Mouse (Mus musculus) forelimb bud, embryonic 11.5 days (tissue): ENCODE data around the gene Rxfp2.

ENCODE experiments used
- DNase-seq: peaks from one replicate; pipeline ENCODE4 v3.0.0-alpha.2; 2012; ENCODE audit warnings: low read depth, low spot score

Gene Rxfp2

GRCm38 (mm10) chr5:150115271-150116092 is 97.0 kb downstream of the Rxfp2 start:
- no peak for DNase-seq

- no peak for DNase-seq
These were observed 97.9 kb downstream of the Rxfp2 start for GRCm38 (mm10) chr5:150116216-150116905.

GRCm38 (mm10) chr5:150116906-150117216 is 98.4 kb downstream of the Rxfp2 start:
- DNase-seq, result no peak

- no peak for DNase-seq
These were observed 99.6 kb downstream of the Rxfp2 start for GRCm38 (mm10) chr5:150118124-150118454.

DNA sequence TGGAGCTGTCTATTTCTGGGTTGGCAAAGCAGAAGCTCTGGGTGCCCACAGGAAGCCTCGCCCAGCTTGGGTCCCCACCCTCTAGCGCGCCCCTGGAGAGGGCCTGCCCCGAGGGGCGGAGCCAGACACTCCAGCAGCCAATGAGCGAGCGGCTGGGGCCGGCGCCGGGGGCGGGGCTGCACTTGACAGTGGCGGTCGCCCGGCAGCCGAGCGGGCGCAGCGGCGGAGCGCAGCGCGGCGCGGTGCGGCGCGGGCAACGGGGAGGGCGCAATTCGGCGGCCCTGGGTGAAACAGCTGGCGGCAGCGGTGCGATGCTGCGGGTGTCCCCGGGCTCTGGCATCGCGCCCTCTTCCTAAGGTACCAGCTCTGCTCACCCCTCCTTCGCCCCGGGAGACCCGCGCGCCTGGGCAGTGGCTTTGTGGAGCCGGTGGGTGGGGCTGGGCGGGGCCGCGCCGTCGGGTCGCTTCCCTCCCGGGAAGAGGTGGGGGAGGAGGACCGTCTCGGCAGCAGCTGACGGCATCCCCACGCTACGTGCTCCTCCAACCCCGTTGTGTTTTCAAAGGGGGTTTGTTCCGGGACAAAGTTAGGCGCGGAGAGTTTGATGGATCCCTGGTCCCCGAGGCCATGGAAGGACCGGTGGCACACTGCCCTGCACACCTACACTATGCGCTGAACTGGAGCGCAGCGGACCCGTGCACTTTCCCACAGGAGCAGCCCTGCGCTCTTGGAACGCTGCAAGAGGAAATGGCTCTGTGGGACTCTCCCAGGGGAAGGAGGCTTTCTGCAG is 100.2 kb downstream of the Rxfp2 start, which contains the start of gene Fry:
Fry (plus strand) TSS at position 191 of the 787 bp plus-strand sequence.
- DNase-seq, result peak; percentile 69

DNA sequence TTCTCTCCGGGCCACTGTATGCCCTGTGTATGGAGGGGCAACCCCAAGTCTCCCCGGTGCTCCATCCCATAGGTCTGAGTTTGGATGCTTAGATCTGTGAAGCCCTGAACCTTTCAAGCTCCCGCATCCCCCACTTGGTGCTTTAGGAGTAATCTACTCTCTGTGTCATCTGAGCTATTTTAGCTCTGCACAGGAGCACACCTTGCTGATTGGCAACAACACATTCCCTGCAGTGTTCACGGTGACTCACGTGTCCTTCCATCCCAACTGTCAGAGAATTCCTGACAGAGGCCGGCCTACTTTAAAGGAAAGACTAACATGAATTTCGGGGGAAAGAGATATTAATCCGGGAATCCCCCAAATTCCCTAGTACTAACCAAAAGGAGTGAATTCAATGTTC is 102.2 kb downstream of the Rxfp2 start:
- no peak for DNase-seq

DNA sequence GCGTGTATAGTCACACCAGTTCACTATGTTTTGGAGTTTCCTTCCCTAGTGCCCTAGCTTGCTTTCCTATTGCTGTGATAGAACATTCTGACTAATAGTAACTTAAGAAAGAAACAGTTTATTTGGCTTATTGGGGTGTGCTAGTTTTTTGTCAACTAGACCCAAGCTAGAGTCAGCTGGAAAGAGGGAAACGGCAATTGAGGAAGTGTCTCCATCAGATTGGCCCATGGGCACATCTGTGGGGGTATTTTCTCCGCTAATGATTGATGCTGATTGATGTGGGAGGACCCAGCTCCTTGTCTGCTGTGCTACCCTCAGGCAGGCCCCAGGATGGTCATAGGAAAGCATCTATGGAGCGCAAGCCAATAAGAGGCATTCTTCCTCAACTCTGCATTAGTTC is 103.6 kb downstream of the Rxfp2 start:
- DNase-seq, result no peak

- DNase-seq, result no peak
These were observed 104.1 kb downstream of the Rxfp2 start for GRCm38 (mm10) chr5:150122571-150122970.

DNA sequence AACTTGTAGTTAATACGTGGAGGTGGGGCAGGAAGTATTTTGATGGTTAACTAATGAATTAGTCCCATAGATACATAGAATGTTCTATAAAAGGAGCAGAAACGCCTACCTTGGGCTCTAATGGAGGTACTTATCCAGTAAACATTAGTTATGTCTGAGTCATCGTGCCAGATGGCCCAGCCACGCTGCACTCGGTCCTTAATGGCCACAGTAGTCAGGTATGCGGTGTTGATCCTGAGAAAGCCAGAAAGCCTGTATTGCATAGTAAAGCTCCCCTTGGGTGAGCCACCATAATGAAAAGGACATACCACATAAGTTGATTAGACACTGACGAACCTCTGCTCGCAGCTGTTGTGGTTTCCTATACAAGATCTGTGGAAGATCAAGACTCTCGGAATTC is 107.4 kb downstream of the Rxfp2 start:
- no peak for DNase-seq

DNA sequence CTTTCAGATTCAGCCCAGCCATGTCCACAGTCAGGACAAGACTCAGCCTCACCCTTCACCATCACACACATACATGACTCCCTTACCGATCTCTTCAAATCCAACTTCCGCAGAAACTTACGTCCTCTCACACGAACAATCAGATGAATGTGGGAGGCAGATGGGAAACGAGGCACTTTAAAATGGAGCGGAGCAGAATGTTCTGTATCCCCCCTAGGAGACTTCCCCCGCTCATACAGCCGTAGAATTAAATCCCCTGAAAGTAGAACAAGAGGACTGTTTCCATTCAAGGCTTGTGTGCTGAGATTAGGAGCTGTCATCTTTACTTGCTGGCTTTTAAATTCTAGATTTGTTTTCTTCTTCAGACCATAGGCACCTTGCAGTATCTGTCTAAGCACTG is 110.0 kb downstream of the Rxfp2 start:
- no peak for DNase-seq

- no peak for DNase-seq
These were observed 111.7 kb downstream of the Rxfp2 start for GRCm38 (mm10) chr5:150130144-150130543.

DNA sequence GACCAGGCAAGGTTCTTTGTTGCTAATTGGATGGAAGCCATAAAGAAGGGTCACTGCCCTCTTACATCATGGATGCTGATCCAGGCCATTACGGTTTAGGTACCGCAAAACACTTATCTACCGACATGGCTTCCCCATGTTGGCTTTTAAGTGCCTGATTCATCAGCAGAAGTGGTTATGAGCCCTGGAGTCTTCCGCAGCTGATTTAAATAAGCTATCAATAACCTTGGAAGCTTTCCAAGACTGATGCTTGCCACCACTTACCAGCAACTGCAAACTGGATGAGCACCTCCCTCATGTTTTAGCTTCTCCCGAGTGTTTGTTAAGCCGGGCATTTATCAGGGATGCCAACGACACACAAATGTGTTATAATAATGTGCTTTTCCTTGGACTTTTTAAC is 112.7 kb downstream of the Rxfp2 start:
- DNase-seq, result no peak
